Mouse (Mus musculus) embryonic facial prominence, embryonic 15.5 days (tissue): Measurements from ENCODE around the gene Alms1. TPM values are rescaled to one million over a fixed set of nuclear protein-coding genes. Genes with fewer than 3 reads are reported as not detected.
A peak's percentile ranks its signal among the peaks of the same experiment; 100 is the strongest.
"Not testable (repeated sequence)": the region's sequence is repeated elsewhere in the genome, so short reads cannot be mapped to it uniquely, and the experiment has no call there.

ENCODE experiments used
- ATAC-seq: fragments of 200-750 bp; cut with Nextera tagmentation; 2 replicates; pipeline ENCODE4 v1.8.0; 2017; ENCODE audit warnings: low read depth, moderate TSS enrichment; ENCODE audit not compliant: insufficient number of reproducible peaks, low FRiP score, low TSS enrichment
- H3K27ac ChIP-seq: fragments of 300-500 bp; sonication (generic); replicated peaks from 2 replicates; pipeline ENCODE4 v1.5.1; 2015; ENCODE audit warnings: mild to moderate bottlenecking, inconsistent platforms
- H3K27me3 ChIP-seq: fragments of 300-500 bp; sonication (generic); 2 replicates; pipeline ENCODE4 v1.6.1; 2015; ENCODE audit warnings: inconsistent platforms
- H3K36me3 ChIP-seq: fragments of 300-500 bp; sonication (generic); 2 replicates; pipeline ENCODE4 v1.6.1; 2015; ENCODE audit warnings: mild to moderate bottlenecking, inconsistent platforms
- H3K4me1 ChIP-seq: fragments of 300-500 bp; sonication (generic); 2 replicates; pipeline ENCODE4 v1.6.1; 2015; ENCODE audit warnings: inconsistent platforms
- H3K4me2 ChIP-seq: fragments of 300-500 bp; sonication (generic); replicated peaks from 2 replicates; pipeline ENCODE4 v1.6.1; 2015; ENCODE audit warnings: mild to moderate bottlenecking, inconsistent platforms
- H3K4me3 ChIP-seq: fragments of 300-500 bp; sonication (generic); replicated peaks from 2 replicates; pipeline ENCODE4 v1.5.1; 2015; ENCODE audit warnings: mild to moderate bottlenecking, inconsistent platforms
- H3K9ac ChIP-seq: fragments of 300-500 bp; sonication (generic); 2 replicates; pipeline ENCODE4 v1.6.1; 2015; ENCODE audit warnings: inconsistent platforms
- H3K9me3 ChIP-seq: fragments of 300-500 bp; sonication (generic); replicated peaks from 2 replicates; pipeline ENCODE4 v1.6.1; 2016; ENCODE audit warnings: inconsistent platforms
- WGBS: fragments of 180-500 bp; shearing (Covaris S2); methylation state at CpG from one replicate; pipeline ENCODE4 v1.1.7; 2015; 5-methylcytosine and 5-hydroxymethylcytosine counted together
- polyA plus RNA-seq: library from polyadenylated mRNA; unstranded; fragments of >200 nt; fragmentation: Nextera tagmentation; extraction: Ambion mirVana; gene quantifications from 2 replicates; pipeline ENCODE4 v1.2.1, GENCODE M21; 2015

The Alms1 gene
- polyA plus RNA-seq, 1 experiment from 2014 or later = 5.3 TPM

GRCm38 (mm10) chr6:85588568-85588967 lies 1.2 kb downstream of the Alms1 start:
- H3K4me1 ChIP-seq = peaks cover 19% of the 10 kb centered on the region; the same call in 1 of the 2 replicates
- H3K27ac ChIP-seq = no peak overlapping the region
- no peaks in the 10 kb centered on the region for H3K9me3 ChIP-seq
- H3K27me3 ChIP-seq = no peaks in the 10 kb centered on the region
- H3K4me2 ChIP-seq = peak overlapping the region; percentile 66
- 10% methylated on average over 4 of the region's 4 CpGs for WGBS
- peak overlapping the region; percentile 74 for H3K4me3 ChIP-seq
- ATAC-seq = no peak
- H3K9ac ChIP-seq = no peak overlapping the region
- H3K36me3 ChIP-seq = no peaks in the 10 kb centered on the region

- 62% methylated on average over 2 of the region's 2 CpGs for WGBS
- Histone ChIP-seq H3K36me3 (no peaks in the 10 kb centered on the region), H3K4me2 (no peak overlapping the region), H3K4me1 (peaks cover 19% of the 10 kb centered on the region; the same call in 1 of the 2 replicates), H3K9ac (no peak overlapping the region), H3K27me3 (no peaks in the 10 kb centered on the region), H3K9me3 (no peaks in the 10 kb centered on the region), H3K27ac (no peak overlapping the region), H3K4me3 (no peak overlapping the region)
- no peak for ATAC-seq
These were observed 2.8 kb downstream of the Alms1 start for GRCm38 (mm10) chr6:85590116-85590515.

GRCm38 (mm10) chr6:85599310-85599709 lies 12.0 kb downstream of the Alms1 start:
- Histone ChIP-seq H3K4me1 (no peaks in the 10 kb centered on the region), H3K9ac (no peak overlapping the region), H3K27ac (no peak overlapping the region), H3K27me3 (no peaks in the 10 kb centered on the region), H3K36me3 (no peaks in the 10 kb centered on the region), H3K4me2 (no peak overlapping the region), H3K4me3 (no peak overlapping the region), H3K9me3 (no peaks in the 10 kb centered on the region)
- WGBS = 63% methylated on average over 1 of the region's 1 CpGs
- no peak for ATAC-seq

- no peak for ATAC-seq
- Histone ChIP-seq H3K4me1 (no peaks in the 10 kb centered on the region), H3K4me2 (no peak overlapping the region), H3K36me3 (peaks cover 24% of the 10 kb centered on the region), H3K27ac (no peak overlapping the region), H3K9me3 (no peaks in the 10 kb centered on the region), H3K4me3 (no peak overlapping the region), H3K9ac (no peak overlapping the region), H3K27me3 (no peaks in the 10 kb centered on the region)
- 91% methylated on average over 1 of the region's 1 CpGs for WGBS
These were observed 23.2 kb downstream of the Alms1 start for GRCm38 (mm10) chr6:85610511-85610910.

- Histone ChIP-seq H3K4me3 (no peak overlapping the region), H3K27me3 (no peaks in the 10 kb centered on the region), H3K4me2 (no peak overlapping the region), H3K27ac (no peak overlapping the region), H3K9me3 (no peaks in the 10 kb centered on the region), H3K9ac (no peak overlapping the region), H3K36me3 (peaks cover 39% of the 10 kb centered on the region), H3K4me1 (no peaks in the 10 kb centered on the region)
- 87% methylated on average over 4 of the region's 4 CpGs for WGBS
- no peak for ATAC-seq
These were observed 33.5 kb downstream of the Alms1 start for GRCm38 (mm10) chr6:85620826-85621225.

- Histone ChIP-seq H3K27me3 (no peaks in the 10 kb centered on the region), H3K4me2 (no peak overlapping the region), H3K27ac (no peak overlapping the region), H3K9ac (no peak overlapping the region), H3K4me3 (no peak overlapping the region), H3K4me1 (no peaks in the 10 kb centered on the region), H3K36me3 (peaks cover 37% of the 10 kb centered on the region), H3K9me3 (no peaks in the 10 kb centered on the region)
- no peak for ATAC-seq
- 84% methylated on average over 5 of the region's 5 CpGs for WGBS
These were observed 34.3 kb downstream of the Alms1 start for GRCm38 (mm10) chr6:85621600-85621999.

GRCm38 (mm10) chr6:85624511-85624910 lies 37.2 kb downstream of the Alms1 start:
- Histone ChIP-seq H3K9me3 (no peaks in the 10 kb centered on the region), H3K4me2 (no peak overlapping the region), H3K4me3 (no peak overlapping the region), H3K27me3 (no peaks in the 10 kb centered on the region), H3K27ac (no peak overlapping the region), H3K9ac (no peak overlapping the region), H3K4me1 (no peaks in the 10 kb centered on the region), H3K36me3 (peaks cover 44% of the 10 kb centered on the region)
- no peak for ATAC-seq
- 91% methylated on average over 4 of the region's 4 CpGs for WGBS

- no peak overlapping the region for H3K4me3 ChIP-seq
- WGBS = 55% methylated on average over 8 of the region's 8 CpGs
These were observed 45.8 kb downstream of the Alms1 start for GRCm38 (mm10) chr6:85633165-85633564.

GRCm38 (mm10) chr6:85653244-85653643 lies 65.9 kb downstream of the Alms1 start:
- H3K9ac ChIP-seq = no peak overlapping the region
- 94% methylated on average over 2 of the region's 2 CpGs for WGBS
- ATAC-seq = no peak
- H3K27ac ChIP-seq = no peak overlapping the region
- no peak overlapping the region for H3K4me3 ChIP-seq
- no peaks in the 10 kb centered on the region for H3K27me3 ChIP-seq
- H3K36me3 ChIP-seq = peaks cover 14% of the 10 kb centered on the region
- H3K4me2 ChIP-seq = no peak overlapping the region
- no peaks in the 10 kb centered on the region for H3K9me3 ChIP-seq
- no peaks in the 10 kb centered on the region for H3K4me1 ChIP-seq

More at GRCm38 (mm10) chr6:85633165-85633564, 45.8 kb downstream of the Alms1 start:
- H3K4me2 ChIP-seq = no peak overlapping the region
- H3K36me3 ChIP-seq = peaks cover 18% of the 10 kb centered on the region
- H3K9ac ChIP-seq = no peak overlapping the region
- no peaks in the 10 kb centered on the region for H3K9me3 ChIP-seq
- no peaks in the 10 kb centered on the region for H3K4me1 ChIP-seq
- ATAC-seq = no peak
- no peak overlapping the region for H3K27ac ChIP-seq
- no peaks in the 10 kb centered on the region for H3K27me3 ChIP-seq

GRCm38 (mm10) chr6:85701943-85702342 lies 114.6 kb downstream of the Alms1 start:
- H3K36me3 ChIP-seq, ATAC-seq, H3K27ac ChIP-seq, H3K9ac ChIP-seq, H3K4me1 ChIP-seq, H3K4me2 ChIP-seq, H3K4me3 ChIP-seq, H3K9me3 ChIP-seq, H3K27me3 ChIP-seq: not testable (repeated sequence)
- 57% methylated on average over 2 of the region's 4 CpGs for WGBS

- WGBS = 96% methylated on average over 5 of the region's 5 CpGs
- not testable (repeated sequence) for H3K4me2 ChIP-seq, H3K9ac ChIP-seq, H3K27me3 ChIP-seq, H3K4me3 ChIP-seq, H3K27ac ChIP-seq, H3K4me1 ChIP-seq, H3K36me3 ChIP-seq, H3K9me3 ChIP-seq, ATAC-seq
These were observed 121.9 kb downstream of the Alms1 start for GRCm38 (mm10) chr6:85709206-85709605.

- not testable (repeated sequence) for H3K4me1 ChIP-seq, H3K9ac ChIP-seq, H3K27ac ChIP-seq, H3K27me3 ChIP-seq, H3K36me3 ChIP-seq, ATAC-seq, H3K9me3 ChIP-seq, H3K4me3 ChIP-seq, H3K4me2 ChIP-seq
- WGBS = 75% methylated on average over 1 of the region's 1 CpGs
These were observed 122.3 kb downstream of the Alms1 start for GRCm38 (mm10) chr6:85709607-85710006.
